Mouse (Mus musculus): Measurements from ENCODE around the gene Rpl13a. TPM values are rescaled to one million over a fixed set of nuclear protein-coding genes. Genes with fewer than 3 reads are reported as not detected.
"Not testable (repeated sequence)": the region's sequence is repeated elsewhere in the genome, so short reads cannot be mapped to it uniquely, and the experiment has no call there.

Gene Rpl13a
- polyA plus RNA-seq, 1 experiment, result 2,093 TPM

GRCm38 (mm10) chr7:45160316-45160800, 31.8 kb upstream of the Rpl13a start:
- 91% methylated on average over 6 of the region's 6 CpGs for WGBS
- DNase-seq (ENCODE audit: low read depth, low spot score), result no peak

- no peak for DNase-seq (ENCODE audit: low read depth, low spot score)
- WGBS, result 91% methylated on average over 6 of the region's 6 CpGs
Observed at GRCm38 (mm10) chr7:45158991-45159390, 30.4 kb upstream of the Rpl13a start.

GRCm38 (mm10) chr7:45157459-45157858, 28.9 kb upstream of the Rpl13a start:
- 88% methylated on average over 14 of the region's 14 CpGs for WGBS
- no peak for DNase-seq (ENCODE audit: low read depth, low spot score)

- no peak for DNase-seq (ENCODE audit: low read depth, low spot score)
- 95% methylated on average over 15 of the region's 15 CpGs for WGBS
Observed at GRCm38 (mm10) chr7:45156206-45156605, 27.6 kb upstream of the Rpl13a start.

GRCm38 (mm10) chr7:45155590-45155989, 27.0 kb upstream of the Rpl13a start:
- no peak for DNase-seq (ENCODE audit: low read depth, low spot score)
- WGBS, result 78% methylated on average over 9 of the region's 9 CpGs

GRCm38 (mm10) chr7:45154993-45155514, 26.5 kb upstream of the Rpl13a start:
- WGBS, result 52% methylated on average over 12 of the region's 12 CpGs
- DNase-seq (ENCODE audit: low read depth, low spot score), result no peak

- WGBS, result under 1% methylated on average over 69 of the region's 69 CpGs
- DNase-seq (ENCODE audit: low read depth, low spot score), result peak; percentile 83
Observed at GRCm38 (mm10) chr7:45154096-45154992, 25.8 kb upstream of the Rpl13a start, which contains the start of the genes Pih1d1 and Aldh16a1. Pih1d1 (plus strand) TSS chr7:45154303. Aldh16a1 (minus strand) TSS chr7:45154584.

GRCm38 (mm10) chr7:45153586-45153985, 25.0 kb upstream of the Rpl13a start:
- under 1% methylated on average over 5 of the region's 5 CpGs for WGBS

GRCm38 (mm10) chr7:45153052-45153451, 24.5 kb upstream of the Rpl13a start:
- 57% methylated on average over 2 of the region's 2 CpGs for WGBS
- DNase-seq (ENCODE audit: low read depth, low spot score), result not testable (repeated sequence)

More at GRCm38 (mm10) chr7:45153586-45153985, 25.0 kb upstream of the Rpl13a start:
- DNase-seq (ENCODE audit: low read depth, low spot score), result no peak

GRCm38 (mm10) chr7:45151303-45151702, 22.7 kb upstream of the Rpl13a start:
- DNase-seq (ENCODE audit: low read depth, low spot score), result no peak
- 63% methylated on average over 11 of the region's 11 CpGs for WGBS

GRCm38 (mm10) chr7:45150321-45150720, 21.8 kb upstream of the Rpl13a start:
- no peak for DNase-seq (ENCODE audit: low read depth, low spot score)
- WGBS, result 78% methylated on average over 4 of the region's 4 CpGs

- WGBS, result 83% methylated on average over 6 of the region's 6 CpGs
- no peak for DNase-seq (ENCODE audit: low read depth, low spot score)
Observed at GRCm38 (mm10) chr7:45149545-45149944, 21.0 kb upstream of the Rpl13a start.

GRCm38 (mm10) chr7:45148534-45149098, 20.1 kb upstream of the Rpl13a start:
- no peak for DNase-seq (ENCODE audit: low read depth, low spot score)
- WGBS, result 56% methylated on average over 4 of the region's 4 CpGs

GRCm38 (mm10) chr7:45147899-45148298, 19.3 kb upstream of the Rpl13a start:
- WGBS, result 83% methylated on average over 11 of the region's 11 CpGs
- no peak for DNase-seq (ENCODE audit: low read depth, low spot score)

- DNase-seq (ENCODE audit: low read depth, low spot score), result no peak
- 94% methylated on average over 11 of the region's 11 CpGs for WGBS
Observed at GRCm38 (mm10) chr7:45147267-45147666, 18.7 kb upstream of the Rpl13a start.

GRCm38 (mm10) chr7:45145460-45145859, 16.9 kb upstream of the Rpl13a start:
- WGBS, result 95% methylated on average over 8 of the region's 8 CpGs
- DNase-seq (ENCODE audit: low read depth, low spot score), result no peak

GRCm38 (mm10) chr7:45144368-45145174, 16.0 kb upstream of the Rpl13a start:
- DNase-seq (ENCODE audit: low read depth, low spot score), result no peak
- WGBS, result 88% methylated on average over 13 of the region's 13 CpGs

GRCm38 (mm10) chr7:45141914-45142313, 13.4 kb upstream of the Rpl13a start:
- WGBS, result 93% methylated on average over 5 of the region's 5 CpGs
- DNase-seq (ENCODE audit: low read depth, low spot score), result no peak

- 88% methylated on average over 3 of the region's 3 CpGs for WGBS
- DNase-seq (ENCODE audit: low read depth, low spot score), result no peak
Observed at GRCm38 (mm10) chr7:45141319-45141718, 12.8 kb upstream of the Rpl13a start.

Measured in large intestine, adult 2 months (tissue).